ENCODE assay signal across 12 mouse cellular contexts in the genomic region with DNA sequence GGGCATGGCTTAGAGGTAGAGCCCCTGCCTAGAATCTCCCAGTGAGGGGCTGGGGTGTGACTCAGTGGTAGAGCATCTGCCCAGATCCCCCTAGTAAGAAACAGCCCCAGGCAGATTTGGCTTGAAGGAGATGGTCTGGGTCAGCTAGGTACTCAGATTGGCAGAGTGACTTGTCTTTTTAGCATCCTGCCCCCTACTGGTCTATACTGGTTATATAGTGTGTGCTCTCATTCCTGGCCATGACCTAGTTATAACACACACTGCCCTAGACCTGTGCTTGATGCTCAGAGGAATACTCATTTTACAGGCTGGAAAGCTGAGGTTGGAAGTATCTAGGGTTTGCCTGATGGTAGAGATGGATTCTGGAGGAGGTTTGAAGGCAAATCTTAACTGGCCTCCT. TPM values are rescaled to one million over a fixed set of nuclear protein-coding genes. Genes with fewer than 3 reads are reported as not detected.
A peak's percentile ranks its signal among the peaks of the same experiment; 100 is the strongest.
DNase-seq lines count a peak whose midpoint lies in the region; ATAC-seq and TF ChIP-seq lines count a peak whose summit lies in the region.
"Had no signal": no experiment of that assay in that cellular context is flagged by ENCODE, and none has a peak within 500 bp of the region (broad histone marks: within the 10 kb centered on the region; RNA-seq: fewer than 3 reads in every experiment).

No protein-coding gene starts in this region.

- peak; percentile 54 for DNase-seq in CD4-positive, CD25-positive, alpha-beta regulatory T cell, adult 2 months (ENCODE audit: low read depth, low spot score)
- DNase-seq in left cerebral cortex, adult 2 months (ENCODE audit: extremely low spot score in 1 of 2, low spot score in 2 of 2): no peak
- DNase-seq in left cerebral cortex, postnatal 36 days (ENCODE audit: low spot score in 2 of 2): no peak
- DNase-seq in R1 (ENCODE audit: low read depth, low spot score): peak; percentile 50
- no peak for DNase-seq in thymus, adult 18-20 months
- no peak for DNase-seq in adrenal gland, postnatal 4 days (ENCODE audit: low spot score in 2 of 2)
- DNase-seq: kidney, adult 9 months; right cerebral cortex, postnatal 14 days had no signal

- ATAC-seq in CD4-positive, CD25-positive, alpha-beta regulatory T cell, adult 4 months: no peak
- ATAC-seq in monocyte, adult 5-6 weeks (replicated peaks; ENCODE audit: insufficient number of reproducible peaks, low FRiP score, low TSS enrichment, poor library complexity, severe bottlenecking): peak; percentile 58; the same call in 1 of the 2 replicates
- ATAC-seq: midbrain, embryonic 15.5 days had no signal

- no peak overlapping the region for H3K4me3 ChIP-seq in left cerebral cortex, adult 2 months
- H3K4me3 ChIP-seq: limb, embryonic 10.5 days; midbrain, embryonic 15.5 days had no signal

- no peak overlapping the region for H3K27ac ChIP-seq in left cerebral cortex, adult 2 months
- H3K27ac ChIP-seq: limb, embryonic 10.5 days; midbrain, embryonic 15.5 days had no signal

- intact Hi-C loops in left cerebral cortex, adult 2 months (cut with DNase I): no loop called here
- intact Hi-C loops in left cerebral cortex, postnatal 36 days (cut with DNase I): no loop called here

- TF ChIP-seq CTCF in left cerebral cortex, adult 2 months (IDR thresholded peaks at IDR 0.05): peak; percentile 57

RNA-seq across cellular contexts. Expression of a gene that starts 17.9 kb away (rescaled TPM):
- under 1 TPM; 0.33 to 0.50 TPM for polyA plus RNA-seq in CD4-positive, CD25-positive, alpha-beta regulatory T cell, adult 4 months (2017; shearing (Covaris generic))
- 10 to 100 TPM; 16.2 to 20.2 TPM for total RNA-seq in left cerebral cortex, adult 2 months (2021)
- 10 to 100 TPM; 16.6 to 24.8 TPM for total RNA-seq in left cerebral cortex, postnatal 36 days (2021)
- 7.8 to 13.5 TPM (median 10.2 TPM) in 3 replicates for total RNA-seq in monocyte, adult 5-6 weeks (2017)
- 1 to 10 TPM; 1.2 to 1.5 TPM for total RNA-seq in adrenal gland, postnatal 4 days (2021)

RNA-seq across cellular contexts. Expression of a gene that starts 37.1 kb away (rescaled TPM):
- 10 to 100 TPM; 15.4 to 33.1 TPM for polyA plus RNA-seq in CD4-positive, CD25-positive, alpha-beta regulatory T cell, adult 4 months (2017; shearing (Covaris generic))
- total RNA-seq in left cerebral cortex, adult 2 months (2021): 10 to 100 TPM; 19.8 to 21.3 TPM
- 10 to 100 TPM; 20.4 to 21.9 TPM for total RNA-seq in left cerebral cortex, postnatal 36 days (2021)
- 3.9 to 13.9 TPM (median 6.1 TPM) in 3 replicates for total RNA-seq in monocyte, adult 5-6 weeks (2017)
- total RNA-seq in adrenal gland, postnatal 4 days (2021): 10 to 100 TPM; 23.9 to 24.2 TPM

RNA-seq across cellular contexts. Expression of a gene that starts 39.7 kb away (rescaled TPM):
- polyA plus RNA-seq in CD4-positive, CD25-positive, alpha-beta regulatory T cell, adult 4 months (2017; shearing (Covaris generic)): 10 to 100 TPM; 22.2 to 34.3 TPM
- total RNA-seq in left cerebral cortex, adult 2 months (2021): 10 to 100 TPM; 56.2 to 65.9 TPM
- total RNA-seq in left cerebral cortex, postnatal 36 days (2021): 10 to 100 TPM; 44.6 to 60.1 TPM
- 8.2 to 14.9 TPM (median 14.3 TPM) in 3 replicates for total RNA-seq in monocyte, adult 5-6 weeks (2017)
- total RNA-seq in adrenal gland, postnatal 4 days (2021): 10 to 100 TPM; 40.3 to 41.3 TPM

Comparison
In these comparisons a context has a peak if more than half of its experiments do, and no peak if none do; other contexts are left out.
1. DNase-seq: peak in CD4-positive, CD25-positive, alpha-beta regulatory T cell, adult 2 months (single experiment) and R1 (single experiment); none in left cerebral cortex, adult 2 months (0 of 2), left cerebral cortex, postnatal 36 days (0 of 2), thymus, adult 18-20 months (0 of 2) and adrenal gland, postnatal 4 days (0 of 2).